Mouse (Mus musculus) layer of hippocampus, adult 9-11 months (tissue): ENCODE data around the gene Gm49355.

Source experiments
- DNase-seq: peaks from one replicate; pipeline ENCODE4 v3.0.0; 2022

Gm49355 gene

GRCm38 (mm10) chr14:12343451-12343941 is 59.7 kb downstream of the Gm49355 start:
- DNase-seq = peak; percentile 13

GRCm38 (mm10) chr14:12344061-12344745 is 60.4 kb downstream of the Gm49355 start:
- DNase-seq = no peak

- DNase-seq = no peak
These were observed 61.0 kb downstream of the Gm49355 start for GRCm38 (mm10) chr14:12344746-12345240.

GRCm38 (mm10) chr14:12345241-12345921 is 61.6 kb downstream of the Gm49355 start:
- DNase-seq = no peak

GRCm38 (mm10) chr14:12346011-12346864 is 62.5 kb downstream of the Gm49355 start:
- no peak for DNase-seq

GRCm38 (mm10) chr14:12346865-12347600 is 63.3 kb downstream of the Gm49355 start:
- no peak for DNase-seq

GRCm38 (mm10) chr14:12348089-12348488 is 64.3 kb downstream of the Gm49355 start, which contains the start of gene Fezf2:
Gene Fezf2, minus strand, starts transcription at chr14:12348189.
- DNase-seq = no peak

- no peak for DNase-seq
These were observed 65.7 kb downstream of the Gm49355 start for GRCm38 (mm10) chr14:12349334-12350090.

GRCm38 (mm10) chr14:12350271-12350916 is 66.6 kb downstream of the Gm49355 start:
- DNase-seq = no peak
